Mouse (Mus musculus) C2C12 (cell line): ENCODE measurements around the gene E4f1.

Experiments
- CEBPB ChIP-seq: IDR thresholded peaks from one replicate; pipeline ENCODE4 v1.6.1; 2011; ENCODE audit warnings: low read depth, mild to moderate bottlenecking, control low read depth, moderate library complexity
- CTCF ChIP-seq: IDR thresholded peaks from one replicate; pipeline ENCODE4 v1.5.1; 2011; ENCODE audit not compliant: control insufficient read depth, insufficient read depth, insufficient read length
- FOSL1 ChIP-seq: IDR thresholded peaks from one replicate; pipeline ENCODE4 v1.8.0; 2011; ENCODE audit warnings: mild to moderate bottlenecking, low read length; ENCODE audit not compliant: poor library complexity, insufficient read depth, severe bottlenecking
- MAX ChIP-seq: IDR thresholded peaks from one replicate; pipeline ENCODE4 v1.6.1; 2011; ENCODE audit warnings: mild to moderate bottlenecking, control low read depth
- MYOD1 ChIP-seq: IDR thresholded peaks from one replicate; pipeline ENCODE4 v1.6.1; 2011; ENCODE audit warnings: low read depth; ENCODE audit not compliant: control insufficient read depth, insufficient read length
- MYOG ChIP-seq: IDR thresholded peaks from one replicate; pipeline ENCODE4 v1.6.1; 2011; ENCODE audit not compliant: control insufficient read depth, insufficient read length; ENCODE audit errors: extremely low read depth

DNA sequence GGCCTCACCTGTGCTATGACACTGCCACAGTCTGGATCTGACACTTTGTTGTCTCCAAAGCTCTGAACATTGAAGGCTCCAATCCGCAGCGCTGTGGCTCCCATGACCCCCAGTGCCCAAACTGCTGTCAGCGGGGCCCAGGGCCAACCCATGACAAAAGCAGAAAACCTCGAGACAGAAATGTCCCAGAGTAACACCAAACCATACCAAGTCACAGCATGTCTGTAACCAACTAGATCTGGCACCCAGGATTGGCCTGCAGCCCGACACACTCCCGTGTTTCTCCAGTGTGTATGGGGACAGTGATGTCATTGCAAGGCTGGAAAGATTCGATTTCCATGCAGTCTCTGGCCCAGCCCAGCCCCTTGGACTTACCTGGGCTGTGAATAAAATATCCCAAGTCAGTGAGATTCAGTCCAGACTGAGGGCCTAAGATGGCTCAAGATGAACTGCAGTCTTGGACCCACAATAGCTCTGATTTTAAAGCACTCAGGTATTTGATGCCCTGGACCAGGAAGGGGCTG is 27.4 kb downstream of the E4f1 start, which contains the start of gene Dnase1l2:
- TF ChIP-seq CTCF (no peak), MYOD1 (no peak), CEBPB (no peak), MYOG (no peak), MAX (no peak), FOSL1 (no peak)
